Mouse (Mus musculus) spleen, adult 2 months (tissue): ENCODE data around the gene Snx22. TPM values are rescaled to one million over a fixed set of nuclear protein-coding genes. Genes with fewer than 3 reads are reported as not detected.

ENCODE experiments used
- DNase-seq, 2 experiments: peaks; one replicate each; pipeline versions ENCODE4 v3.0.0 to v3.0.0-alpha.2; 2012 to 2021; ENCODE audit warnings: low spot score in 2 of 2, low read depth in 1 of 2
- H3K27ac ChIP-seq: fragments of 200-500 bp; 2 replicates; pipeline ENCODE4 v1.5.1; 2012; ENCODE audit warnings: low read length, inconsistent platforms; ENCODE audit not compliant: insufficient read depth
- H3K27me3 ChIP-seq: fragments of 200-500 bp; 2 replicates; pipeline ENCODE4 v1.6.1; 2012; ENCODE audit warnings: mild to moderate bottlenecking, moderate library complexity, low read length, inconsistent platforms; ENCODE audit not compliant: control insufficient read depth, insufficient read depth
- H3K36me3 ChIP-seq: fragments of 200-500 bp; 2 replicates; pipeline ENCODE4 v1.6.1; 2012; ENCODE audit warnings: mild to moderate bottlenecking, low read length, inconsistent platforms; ENCODE audit not compliant: control insufficient read depth, insufficient read depth
- H3K4me1 ChIP-seq: fragments of 200-500 bp; 2 replicates; pipeline ENCODE4 v1.6.1; 2011; ENCODE audit warnings: inconsistent platforms; ENCODE audit not compliant: control insufficient read depth, insufficient read depth, insufficient read length
- H3K4me3 ChIP-seq: fragments of 200-500 bp; 2 replicates; pipeline ENCODE4 v1.5.1; 2011; ENCODE audit warnings: mild to moderate bottlenecking, inconsistent platforms; ENCODE audit not compliant: insufficient read depth, insufficient read length; ENCODE audit errors: extremely low read depth
- CTCF ChIP-seq: fragments of 200-500 bp; IDR thresholded peaks from 2 replicates; pipeline ENCODE4 v1.5.1; 2011; ENCODE audit warnings: mild to moderate bottlenecking, inconsistent platforms; ENCODE audit not compliant: insufficient read depth, insufficient read length, insufficient replicate concordance; ENCODE audit errors: extremely low read depth
- POLR2A ChIP-seq: fragments of 200-500 bp; IDR thresholded peaks from 2 replicates; pipeline ENCODE4 v1.6.1; 2011; ENCODE audit warnings: low read depth, low read length, inconsistent platforms
- WGBS: fragments of 180-500 bp; shearing (Covaris S2); methylation state at CpG from one replicate; pipeline ENCODE4 v1.1.7; 2018; 5-methylcytosine and 5-hydroxymethylcytosine counted together
- polyA plus RNA-seq: library from polyadenylated mRNA; depleted of rRNA; stranded (reverse); fragments of >200 nt; gene quantifications from 2 replicates; pipeline ENCODE4 v1.2.3, GENCODE M21; 2012

The Snx22 gene
- polyA plus RNA-seq, 1 experiment = 18.7 TPM

- H3K4me3 ChIP-seq = no peak overlapping the region
- H3K27ac ChIP-seq = no peak overlapping the region
- WGBS = 93% methylated on average over 3 of the region's 3 CpGs
- H3K27me3 ChIP-seq = no peaks in the 10 kb centered on the region
- DNase-seq = no peak
- peaks cover 3% of the 10 kb centered on the region for H3K4me1 ChIP-seq
- no peak for TF ChIP-seq POLR2A
- TF ChIP-seq CTCF = no peak
- peaks cover 33% of the 10 kb centered on the region for H3K36me3 ChIP-seq
Observed at GRCm38 (mm10) chr9:66061656-66062055, 7.9 kb downstream of the Snx22 start.

GRCm38 (mm10) chr9:66060986-66061385, 8.5 kb downstream of the Snx22 start:
- Histone ChIP-seq H3K4me1 (peaks cover 3% of the 10 kb centered on the region), H3K36me3 (peaks cover 26% of the 10 kb centered on the region), H3K4me3 (peak overlapping the region; percentile 2; the same call in 1 of the 2 replicates), H3K27me3 (no peaks in the 10 kb centered on the region), H3K27ac (no peak overlapping the region)
- TF ChIP-seq CTCF = no peak
- TF ChIP-seq POLR2A = no peak
- DNase-seq = no peak
- WGBS = 52% methylated on average over 4 of the region's 4 CpGs

- TF ChIP-seq CTCF (no peak), POLR2A (no peak)
- no peaks in the 10 kb centered on the region for H3K27me3 ChIP-seq
- DNase-seq = no peak
- H3K27ac ChIP-seq = peak overlapping the region; percentile 77
- peak overlapping the region; percentile 85 for H3K4me3 ChIP-seq
- H3K4me1 ChIP-seq = peaks cover 3% of the 10 kb centered on the region
- under 1% methylated on average over 20 of the region's 20 CpGs for WGBS
- H3K36me3 ChIP-seq = peaks cover 19% of the 10 kb centered on the region
Observed at GRCm38 (mm10) chr9:66060308-66060647, 9.2 kb downstream of the Snx22 start.

- TF ChIP-seq POLR2A (peak; percentile 87), CTCF (no peak)
- peak within 1 kb of the TSS; percentile 85 for H3K4me3 ChIP-seq
- H3K27me3 ChIP-seq = no peaks in the 10 kb centered on the region
- peaks cover 3% of the 10 kb centered on the region for H3K4me1 ChIP-seq
- WGBS = 1% methylated on average over 51 of the region's 51 CpGs
- peaks cover 17% of the 10 kb centered on the region for H3K36me3 ChIP-seq
- DNase-seq = peak; percentile 87 to 98
- peak within 1 kb of the TSS; percentile 77 for H3K27ac ChIP-seq
Observed at GRCm38 (mm10) chr9:66059583-66060307, 9.8 kb downstream of the Snx22 start, which contains the start of gene Ppib. TSS of gene Ppib (plus strand) at chr9:66060222.

GRCm38 (mm10) chr9:66053620-66054019, 15.9 kb downstream of the Snx22 start:
- Histone ChIP-seq H3K36me3 (no peaks in the 10 kb centered on the region), H3K4me1 (no peaks in the 10 kb centered on the region), H3K27ac (no peak overlapping the region), H3K4me3 (no peak overlapping the region), H3K27me3 (no peaks in the 10 kb centered on the region)
- no peak for DNase-seq
- 76% methylated on average over 1 of the region's 1 CpGs for WGBS
- no peak for TF ChIP-seq CTCF
- TF ChIP-seq POLR2A = no peak

- H3K36me3 ChIP-seq = no peaks in the 10 kb centered on the region
- no peak overlapping the region for H3K27ac ChIP-seq
- H3K27me3 ChIP-seq = no peaks in the 10 kb centered on the region
- H3K4me1 ChIP-seq = no peaks in the 10 kb centered on the region
- DNase-seq = no peak
- TF ChIP-seq CTCF (no peak), POLR2A (no peak)
- H3K4me3 ChIP-seq = no peak overlapping the region
- 93% methylated on average over 1 of the region's 1 CpGs for WGBS
Observed at GRCm38 (mm10) chr9:66052731-66053130, 16.8 kb downstream of the Snx22 start.

- no peak for TF ChIP-seq POLR2A
- no peak for TF ChIP-seq CTCF
- no peaks in the 10 kb centered on the region for H3K36me3 ChIP-seq
- no peaks in the 10 kb centered on the region for H3K4me1 ChIP-seq
- H3K27me3 ChIP-seq = no peaks in the 10 kb centered on the region
- WGBS = 75% methylated on average over 4 of the region's 4 CpGs
- no peak overlapping the region for H3K27ac ChIP-seq
- no peak for DNase-seq
- no peak overlapping the region for H3K4me3 ChIP-seq
Observed at GRCm38 (mm10) chr9:66051493-66051892, 18.0 kb downstream of the Snx22 start.
